Mouse (Mus musculus) gonadal fat pad, adult 2 months (tissue): ENCODE measurements around the gene Rps28. TPM values are rescaled to one million over a fixed set of nuclear protein-coding genes. Genes with fewer than 3 reads are reported as not detected.

Experiments
- DNase-seq: peaks from one replicate; pipeline ENCODE4 v3.0.0-alpha.2; 2012; ENCODE audit warnings: low read depth
- polyA plus RNA-seq: library from polyadenylated mRNA; depleted of rRNA; stranded (reverse); fragments of >200 nt; gene quantifications from 2 replicates; pipeline ENCODE4 v1.2.3, GENCODE M21; 2012; rRNA removed

The Rps28 gene
- polyA plus RNA-seq, 1 experiment = 823 TPM

GRCm38 (mm10) chr17:33773871-33774572 lies 50.3 kb downstream of the Rps28 start:
- DNase-seq = no peak

- DNase-seq = no peak
Measured at GRCm38 (mm10) chr17:33773426-33773825, 50.9 kb downstream of the Rps28 start.

- no peak for DNase-seq
Measured at GRCm38 (mm10) chr17:33771617-33772016, 52.7 kb downstream of the Rps28 start.

Other genes with a start within 250 kb of the Rps28 start
- gene Zfp414, start 195.5 kb downstream of the Rps28 start, polyA plus RNA-seq = 57.6 and 65.0 TPM in 2 replicates
- gene Pram1, start 186.5 kb downstream of the Rps28 start, polyA plus RNA-seq = 0.60 and 0.97 TPM in 2 replicates
- 57.0 and 61.5 TPM in 2 replicates for gene Hnrnpm, start 137.7 kb downstream of the Rps28 start, polyA plus RNA-seq
- 93.7 and 135 TPM in 2 replicates for gene March2, start 105.9 kb downstream of the Rps28 start, polyA plus RNA-seq
- 288 and 307 TPM in 2 replicates for gene Rab11b, start 64.0 kb downstream of the Rps28 start, polyA plus RNA-seq
- 171 and 402 TPM in 2 replicates for gene Angptl4, start 42.7 kb downstream of the Rps28 start, polyA plus RNA-seq
- gene Kank3, start 14.0 kb downstream of the Rps28 start, polyA plus RNA-seq = 106 and 146 TPM in 2 replicates
- 564 and 606 TPM in 2 replicates for gene Ndufa7, start within 50 bp of the Rps28 start, polyA plus RNA-seq
- gene Cd320, start 18.5 kb upstream of the Rps28 start, polyA plus RNA-seq = 107 and 143 TPM in 2 replicates
- gene Gm7029, start 49.3 kb upstream of the Rps28 start, polyA plus RNA-seq = not detected in 2 replicates
- 2.4 TPM in 2 replicates for gene Kifc1, start 66.1 kb upstream of the Rps28 start, polyA plus RNA-seq
- gene Platr17, start 80.6 kb upstream of the Rps28 start, polyA plus RNA-seq = not detected in 2 replicates
- 36.7 and 45.8 TPM in 2 replicates for gene Daxx, start 84.9 kb upstream of the Rps28 start, polyA plus RNA-seq
- 148 and 171 TPM in 2 replicates for gene Tapbp, start 91.3 kb upstream of the Rps28 start, polyA plus RNA-seq
- 46.7 and 60.7 TPM in 2 replicates for gene Zbtb22, start 91.3 kb upstream of the Rps28 start, polyA plus RNA-seq
- 117 and 144 TPM in 2 replicates for gene Rgl2, start 105.0 kb upstream of the Rps28 start, polyA plus RNA-seq
- 24.1 and 37.0 TPM in 2 replicates for gene Pfdn6, start 115.8 kb upstream of the Rps28 start, polyA plus RNA-seq
- 14.9 and 18.1 TPM in 2 replicates for gene Wdr46, start 116.1 kb upstream of the Rps28 start, polyA plus RNA-seq
- gene B3galt4, start 126.9 kb upstream of the Rps28 start, polyA plus RNA-seq = 8.1 and 8.7 TPM in 2 replicates
- 54.5 and 62.2 TPM in 2 replicates for gene Vps52, start 131.2 kb upstream of the Rps28 start, polyA plus RNA-seq
- gene Rps18, start 131.4 kb upstream of the Rps28 start, polyA plus RNA-seq = 683 and 816 TPM in 2 replicates
- gene H2-K1, start 175.8 kb upstream of the Rps28 start, polyA plus RNA-seq = 2,228 and 2,761 TPM in 2 replicates
- gene Ring1, start 200.1 kb upstream of the Rps28 start, polyA plus RNA-seq = 29.4 and 29.6 TPM in 2 replicates
- gene H2-Ke6, start 203.5 kb upstream of the Rps28 start, polyA plus RNA-seq = 75.6 and 95.1 TPM in 2 replicates
- gene Slc39a7, start 207.1 kb upstream of the Rps28 start, polyA plus RNA-seq = 207 and 240 TPM in 2 replicates
- gene Rxrb, start 207.2 kb upstream of the Rps28 start, polyA plus RNA-seq = 51.3 and 53.0 TPM in 2 replicates
- 0.69 and 1.0 TPM in 2 replicates for gene Col11a2, start 214.9 kb upstream of the Rps28 start, polyA plus RNA-seq